Mouse (Mus musculus) neural tube, embryonic 12.5 days (tissue): Measurements from ENCODE around the gene Fbxl20. TPM values are rescaled to one million over a fixed set of nuclear protein-coding genes. Genes with fewer than 3 reads are reported as not detected.

Experiments used
- ATAC-seq: fragments of 200-750 bp; cut with Nextera tagmentation; 2 replicates; pipeline ENCODE4 v1.8.0; 2017; ENCODE audit warnings: low read depth, mild to moderate bottlenecking, moderate TSS enrichment, moderate library complexity; ENCODE audit not compliant: low FRiP score
- H3K27ac ChIP-seq: fragments of 300-500 bp; sonication (generic); 2 replicates; pipeline ENCODE4 v1.5.1; 2016
- H3K27me3 ChIP-seq: fragments of 300-500 bp; sonication (generic); replicated peaks from 2 replicates; pipeline ENCODE4 v1.6.1; 2016; ENCODE audit warnings: mild to moderate bottlenecking
- H3K36me3 ChIP-seq: fragments of 300-500 bp; sonication (generic); 2 replicates; pipeline ENCODE4 v1.6.1; 2016; ENCODE audit warnings: mild to moderate bottlenecking
- H3K4me1 ChIP-seq: fragments of 300-500 bp; sonication (generic); 2 replicates; pipeline ENCODE4 v1.6.1; 2016
- H3K4me2 ChIP-seq: fragments of 300-500 bp; sonication (generic); replicated peaks from 2 replicates; pipeline ENCODE4 v1.6.1; 2016; ENCODE audit warnings: mild to moderate bottlenecking
- H3K4me3 ChIP-seq: fragments of 300-500 bp; sonication (generic); 2 replicates; pipeline ENCODE4 v1.5.1; 2016
- H3K9ac ChIP-seq: fragments of 300-500 bp; sonication (generic); 2 replicates; pipeline ENCODE4 v1.6.1; 2016; ENCODE audit warnings: mild to moderate bottlenecking
- H3K9me3 ChIP-seq: fragments of 300-500 bp; sonication (generic); 2 replicates; pipeline ENCODE4 v1.6.1; 2016; ENCODE audit warnings: mild to moderate bottlenecking
- WGBS: fragments of 180-500 bp; shearing (Covaris S2); methylation state at CpG from one replicate; pipeline ENCODE4 v1.1.7; 2016; 5-methylcytosine and 5-hydroxymethylcytosine counted together
- polyA plus RNA-seq: library from polyadenylated mRNA; unstranded; fragments of >200 nt; fragmentation: Nextera tagmentation; extraction: Ambion mirVana; gene quantifications from 2 replicates; pipeline ENCODE4 v1.2.1, GENCODE M21; 2016

Fbxl20 gene
- polyA plus RNA-seq, 1 experiment from 2014 or later: 40.7 TPM

- Histone ChIP-seq H3K4me1 (no peaks in the 10 kb centered on the region), H3K4me3 (no peak overlapping the region), H3K4me2 (no peak overlapping the region), H3K9ac (no peak overlapping the region), H3K27ac (no peak overlapping the region), H3K36me3 (peaks cover 13% of the 10 kb centered on the region; the same call in 1 of the 2 replicates), H3K27me3 (0 out of 2 replicates have a peak, but pooled peaks cover 5% of the 10 kb centered on the region), H3K9me3 (no peaks in the 10 kb centered on the region)
- WGBS: 86% methylated on average over 6 of the region's 6 CpGs
- no peak for ATAC-seq
These were observed 107.5 kb downstream of the Fbxl20 start for GRCm38 (mm10) chr11:98042741-98043140.

- 74% methylated on average over 8 of the region's 8 CpGs for WGBS
- Histone ChIP-seq H3K4me3 (no peak overlapping the region), H3K9me3 (no peaks in the 10 kb centered on the region), H3K9ac (no peak overlapping the region), H3K27me3 (peaks cover 13% of the 10 kb centered on the region; the same call in 1 of the 2 replicates), H3K4me2 (no peak overlapping the region), H3K4me1 (peaks cover 7% of the 10 kb centered on the region), H3K36me3 (peaks cover 13% of the 10 kb centered on the region; the same call in 1 of the 2 replicates), H3K27ac (no peak overlapping the region)
- ATAC-seq: no peak
These were observed 109.2 kb downstream of the Fbxl20 start for GRCm38 (mm10) chr11:98040975-98041374.

GRCm38 (mm10) chr11:98037871-98038270 is 112.3 kb downstream of the Fbxl20 start:
- no peaks in the 10 kb centered on the region for H3K9me3 ChIP-seq
- WGBS: 68% methylated on average over 14 of the region's 14 CpGs
- no peak overlapping the region for H3K4me3 ChIP-seq
- ATAC-seq: no peak
- no peak overlapping the region for H3K9ac ChIP-seq
- H3K4me2 ChIP-seq: no peak overlapping the region
- H3K27me3 ChIP-seq: peaks cover 13% of the 10 kb centered on the region; the same call in 1 of the 2 replicates
- peaks cover 20% of the 10 kb centered on the region for H3K4me1 ChIP-seq
- peaks cover 13% of the 10 kb centered on the region; the same call in 1 of the 2 replicates for H3K36me3 ChIP-seq
- H3K27ac ChIP-seq: no peak overlapping the region

GRCm38 (mm10) chr11:98035977-98036377 is 114.2 kb downstream of the Fbxl20 start:
- H3K4me3 ChIP-seq: peak overlapping the region; percentile 27
- H3K4me1 ChIP-seq: peaks cover 20% of the 10 kb centered on the region
- peaks cover 13% of the 10 kb centered on the region; the same call in 1 of the 2 replicates for H3K27me3 ChIP-seq
- H3K9me3 ChIP-seq: no peaks in the 10 kb centered on the region
- peak overlapping the region; percentile 44 for H3K9ac ChIP-seq
- peaks cover 11% of the 10 kb centered on the region for H3K36me3 ChIP-seq
- ATAC-seq: peak; percentile 67
- peak overlapping the region; percentile 77 for H3K4me2 ChIP-seq
- H3K27ac ChIP-seq: no peak overlapping the region
- under 1% methylated on average over 27 of the region's 27 CpGs for WGBS

- H3K4me1 ChIP-seq: peaks cover 20% of the 10 kb centered on the region
- no peaks in the 10 kb centered on the region for H3K9me3 ChIP-seq
- peak; percentile 23; the same call in 1 of the 2 replicates for ATAC-seq
- no peak overlapping the region for H3K27ac ChIP-seq
- 0 out of 2 replicates have a peak overlapping the region, but pooled peaks have one; percentile 23 for H3K4me2 ChIP-seq
- peaks cover 13% of the 10 kb centered on the region; the same call in 1 of the 2 replicates for H3K27me3 ChIP-seq
- 14% methylated on average over 4 of the region's 4 CpGs for WGBS
- no peak overlapping the region for H3K4me3 ChIP-seq
- H3K9ac ChIP-seq: no peak overlapping the region
- H3K36me3 ChIP-seq: peaks cover 16% of the 10 kb centered on the region
These were observed 115.4 kb downstream of the Fbxl20 start for GRCm38 (mm10) chr11:98034840-98035239.

- H3K4me3 ChIP-seq: no peak overlapping the region
- peaks cover 20% of the 10 kb centered on the region for H3K4me1 ChIP-seq
- H3K9ac ChIP-seq: no peak overlapping the region
- no peaks in the 10 kb centered on the region for H3K9me3 ChIP-seq
- H3K27me3 ChIP-seq: peaks cover 13% of the 10 kb centered on the region; the same call in 1 of the 2 replicates
- ATAC-seq: no peak
- H3K4me2 ChIP-seq: no peak overlapping the region
- 84% methylated on average over 5 of the region's 5 CpGs for WGBS
- peaks cover 23% of the 10 kb centered on the region for H3K36me3 ChIP-seq
- no peak overlapping the region for H3K27ac ChIP-seq
These were observed 116.1 kb downstream of the Fbxl20 start for GRCm38 (mm10) chr11:98034061-98034460.

Other genes with a start within 250 kb of the Fbxl20 start
- 0.24 and 0.68 TPM in 2 replicates for gene Plxdc1, start 164.0 kb downstream of the Fbxl20 start, polyA plus RNA-seq
- 6.8 and 8.6 TPM in 2 replicates for gene Arl5c, start 154.2 kb downstream of the Fbxl20 start, polyA plus RNA-seq
- gene Cacnb1, start 127.4 kb downstream of the Fbxl20 start, polyA plus RNA-seq: 38.2 and 40.9 TPM in 2 replicates
- gene Rpl19, start 123.7 kb downstream of the Fbxl20 start, polyA plus RNA-seq: 709 and 737 TPM in 2 replicates
- 10.2 and 11.2 TPM in 2 replicates for gene Stac2, start 96.9 kb downstream of the Fbxl20 start, polyA plus RNA-seq
- 62.9 and 74.0 TPM in 2 replicates for gene Med1, start 42.9 kb upstream of the Fbxl20 start, polyA plus RNA-seq
- gene Cdk12, start 52.7 kb upstream of the Fbxl20 start, polyA plus RNA-seq: 13.5 and 13.6 TPM in 2 replicates
- gene Neurod2, start 179.2 kb upstream of the Fbxl20 start, polyA plus RNA-seq: 10.0 and 11.2 TPM in 2 replicates
- gene Ppp1r1b, start 198.0 kb upstream of the Fbxl20 start, polyA plus RNA-seq: 0.13 and 0.40 TPM in 2 replicates
- 45.7 and 47.4 TPM in 2 replicates for gene Stard3, start 208.0 kb upstream of the Fbxl20 start, polyA plus RNA-seq
- 2.7 and 2.9 TPM in 2 replicates for gene Tcap, start 233.4 kb upstream of the Fbxl20 start, polyA plus RNA-seq
- gene Pnmt, start 236.0 kb upstream of the Fbxl20 start, polyA plus RNA-seq: 0.49 and 1.2 TPM in 2 replicates